Comparison of ENCODE assay signal across 9 mouse cellular contexts in the genomic region with DNA sequence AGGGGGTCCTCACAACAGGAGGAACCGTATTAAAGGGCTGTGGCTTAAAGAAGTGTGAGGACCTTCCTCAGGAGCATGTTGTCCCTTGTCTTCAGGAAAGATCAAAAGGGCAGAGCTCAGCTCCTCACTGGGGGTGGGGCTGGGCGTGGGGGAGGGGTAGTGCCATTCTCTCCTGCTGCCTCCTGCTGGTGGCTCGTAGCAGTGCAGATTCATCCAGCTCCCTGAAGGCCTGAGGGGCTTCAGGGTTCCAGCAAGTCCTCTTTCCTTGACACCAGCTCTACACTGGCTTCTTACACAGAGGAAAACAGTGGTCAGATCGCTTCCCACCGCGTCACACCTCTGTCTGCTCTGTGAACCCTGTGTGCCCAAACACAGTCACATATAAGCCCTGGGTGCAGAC. TPM values are rescaled to one million over a fixed set of nuclear protein-coding genes. Genes with fewer than 3 reads are reported as not detected.
DNase-seq lines count a peak whose midpoint lies in the region; ATAC-seq and TF ChIP-seq lines count a peak whose summit lies in the region.
"Had no signal": no experiment of that assay in that cellular context is flagged by ENCODE, and none has a peak within 500 bp of the region (broad histone marks: within the 10 kb centered on the region; RNA-seq: fewer than 3 reads in every experiment).

No protein-coding gene starts in this region.

- H3K79me2 ChIP-seq in heart, adult 2 months (replicated peaks; ENCODE audit: control insufficient read depth, insufficient read depth, low read length): no peaks in the 10 kb centered on the region

- no peak for TF ChIP-seq EP300 in heart, adult 2 months (IDR thresholded peaks at IDR 0.05; ENCODE audit: insufficient read depth, low read depth, low read length)

- no peak overlapping the region for H3K27ac ChIP-seq in heart, adult 2 months
- H3K27ac ChIP-seq in neural tube, embryonic 15.5 days (replicated peaks): no peak overlapping the region
- H3K27ac ChIP-seq in embryonic fibroblast, embryonic 13.5 days (ENCODE audit: insufficient read depth, low read length): no peak overlapping the region

- H3K9me3 ChIP-seq in neural tube, embryonic 15.5 days (replicated peaks): no peaks in the 10 kb centered on the region

- H3K4me2 ChIP-seq in neural tube, embryonic 15.5 days: no peak overlapping the region

- no peak overlapping the region for H3K9ac ChIP-seq in heart, adult 2 months (ENCODE audit: low read depth, low read length)
- H3K9ac ChIP-seq in neural tube, embryonic 15.5 days (replicated peaks): no peak overlapping the region

- peak in 1 of 2 experiments; percentile 34 for DNase-seq in heart, adult 2 months
- no peak for DNase-seq in heart, adult 9 months (ENCODE audit: low spot score in 2 of 2)
- DNase-seq in neural tube, embryonic 10.5 days (ENCODE audit: extremely low spot score, low spot score): peak; percentile 40
- DNase-seq in testis, postnatal 10 days (ENCODE audit: low spot score): peak; percentile 70
- no peak for DNase-seq in cerebellum, adult 9-11 months

- H3K36me3 ChIP-seq in heart, adult 2 months (ENCODE audit: control insufficient read depth, insufficient read depth, low read length): no peaks in the 10 kb centered on the region
- peaks cover 5% of the 10 kb centered on the region; the same call in 1 of the 2 replicates for H3K36me3 ChIP-seq in neural tube, embryonic 15.5 days

- TF ChIP-seq CTCF in heart, adult 2 months (IDR thresholded peaks at IDR 0.05): peak; percentile 78
- TF ChIP-seq CTCF in embryonic fibroblast, embryonic 13.5 days (IDR thresholded peaks at IDR 0.05; ENCODE audit: borderline replicate concordance, insufficient read depth, low read length): peak; percentile 64; the same call in 1 of the 2 replicates

- ATAC-seq in neural tube, embryonic 15.5 days (ENCODE audit: low FRiP score): no peak
- ATAC-seq in megakaryocyte-erythroid progenitor cell, adult 5-6 weeks (replicated peaks; ENCODE audit: low FRiP score, low TSS enrichment, poor library complexity, severe bottlenecking): no peak

- no peak for TF ChIP-seq POLR2A in heart, adult 2 months (IDR thresholded peaks at IDR 0.05; ENCODE audit: insufficient read depth, low read depth, low read length)
- TF ChIP-seq POLR2A in embryonic fibroblast, embryonic 13.5 days (IDR thresholded peaks at IDR 0.05; ENCODE audit: low read depth, low read length): no peak

- H3K4me1 ChIP-seq in heart, adult 2 months (ENCODE audit: control insufficient read depth, insufficient read depth, low read length): no peaks in the 10 kb centered on the region
- no peaks in the 10 kb centered on the region for H3K4me1 ChIP-seq in neural tube, embryonic 15.5 days
- no peaks in the 10 kb centered on the region for H3K4me1 ChIP-seq in embryonic fibroblast, embryonic 13.5 days (ENCODE audit: control insufficient read depth, insufficient read depth, low read length)

- intact Hi-C loops in heart, adult 2 months (cut with DNase I): no loop called here

- H3K4me3 ChIP-seq in heart, adult 2 months: no peak overlapping the region
- H3K4me3 ChIP-seq in neural tube, embryonic 15.5 days (replicated peaks): no peak overlapping the region
- H3K4me3 ChIP-seq in embryonic fibroblast, embryonic 13.5 days (ENCODE audit: insufficient read depth, low read length): no peak overlapping the region
- H3K4me3 ChIP-seq: myocyte had no signal

- WGBS in heart, adult 2 months: 55% methylated on average over 6 of the region's 6 CpGs
- WGBS in neural tube, embryonic 15.5 days: 33% methylated on average over 6 of the region's 6 CpGs

- H3K27me3 ChIP-seq in heart, adult 2 months (ENCODE audit: control insufficient read depth, insufficient read depth, low read length): no peaks in the 10 kb centered on the region
- no peaks in the 10 kb centered on the region for H3K27me3 ChIP-seq in neural tube, embryonic 15.5 days (replicated peaks)

RNA-seq across cellular contexts. Expression of a gene that starts 8.9 kb away (rescaled TPM):
- 10 to 100 TPM; 15.3 to 21.1 TPM for total RNA-seq in heart, adult 2 months (2021)
- 6.8 and 10.6 TPM in 2 replicates for polyA plus RNA-seq in heart, adult 2 months (2012; rRNA removed)
- 3.8 and 6.5 TPM in 2 replicates for polyA plus RNA-seq in neural tube, embryonic 15.5 days (2015; fragmentation: Nextera tagmentation; extraction: Ambion mirVana)
- polyA plus RNA-seq in embryonic fibroblast, embryonic 13.5 days (2011; ENCODE audit: insufficient read length, low read depth, missing spikeins): 4.9 and 5.0 TPM in 2 replicates
- 3.3 and 5.3 TPM in 2 replicates for total RNA-seq in megakaryocyte-erythroid progenitor cell, adult 5-6 weeks (2014; fragmentation: Nextera tagmentation)
- 2.2 and 2.5 TPM in 2 replicates for total RNA-seq in megakaryocyte-erythroid progenitor cell, adult 5-6 weeks (2017)

RNA-seq across cellular contexts. Expression of a gene that starts 18.6 kb away (rescaled TPM):
- total RNA-seq in heart, adult 2 months (2021): under 1 TPM; 0.21 to 0.41 TPM
- polyA plus RNA-seq in heart, adult 2 months (2012; rRNA removed): 0.53 and 0.61 TPM in 2 replicates
- 3.5 and 8.4 TPM in 2 replicates for polyA plus RNA-seq in neural tube, embryonic 15.5 days (2015; fragmentation: Nextera tagmentation; extraction: Ambion mirVana)
- polyA plus RNA-seq in embryonic fibroblast, embryonic 13.5 days (2011; ENCODE audit: insufficient read length, low read depth, missing spikeins): 34.8 and 40.9 TPM in 2 replicates
- total RNA-seq in megakaryocyte-erythroid progenitor cell, adult 5-6 weeks (2014; fragmentation: Nextera tagmentation): 20.8 and 23.9 TPM in 2 replicates
- 10.9 and 23.2 TPM in 2 replicates for total RNA-seq in megakaryocyte-erythroid progenitor cell, adult 5-6 weeks (2017)

RNA-seq across cellular contexts. Expression of a gene that starts 19.4 kb away (rescaled TPM):
- 1 to 10 TPM; 3.9 to 4.2 TPM for total RNA-seq in heart, adult 2 months (2021)
- 1.8 and 3.0 TPM in 2 replicates for polyA plus RNA-seq in heart, adult 2 months (2012; rRNA removed)
- polyA plus RNA-seq in neural tube, embryonic 15.5 days (2015; fragmentation: Nextera tagmentation; extraction: Ambion mirVana): 0.06 and 0.17 TPM in 2 replicates
- polyA plus RNA-seq in embryonic fibroblast, embryonic 13.5 days (2011; ENCODE audit: insufficient read length, low read depth, missing spikeins): 0.18 and 0.47 TPM in 2 replicates
- total RNA-seq in megakaryocyte-erythroid progenitor cell, adult 5-6 weeks (2014; fragmentation: Nextera tagmentation): 0.04 and 0.35 TPM in 2 replicates
- 0.33 TPM in 1 of 2 replicates, not detected in the other for total RNA-seq in megakaryocyte-erythroid progenitor cell, adult 5-6 weeks (2017)
- polyA plus RNA-seq: myocyte had no signal

RNA-seq across cellular contexts. Expression of a gene that starts 29.5 kb away (rescaled TPM):
- 10 to 100 TPM; 31.6 to 37.3 TPM for total RNA-seq in heart, adult 2 months (2021)
- polyA plus RNA-seq in heart, adult 2 months (2012; rRNA removed): 36.4 and 42.6 TPM in 2 replicates
- 22.3 and 25.7 TPM in 2 replicates for polyA plus RNA-seq in neural tube, embryonic 15.5 days (2015; fragmentation: Nextera tagmentation; extraction: Ambion mirVana)
- polyA plus RNA-seq in embryonic fibroblast, embryonic 13.5 days (2011; ENCODE audit: insufficient read length, low read depth, missing spikeins): 17.0 and 20.9 TPM in 2 replicates
- 36.1 and 43.8 TPM in 2 replicates for total RNA-seq in megakaryocyte-erythroid progenitor cell, adult 5-6 weeks (2014; fragmentation: Nextera tagmentation)
- 13.9 and 29.1 TPM in 2 replicates for total RNA-seq in megakaryocyte-erythroid progenitor cell, adult 5-6 weeks (2017)

RNA-seq across cellular contexts. Expression of a gene that starts 38.1 kb away (rescaled TPM):
- 10 to 100 TPM; 15.7 to 15.9 TPM for total RNA-seq in heart, adult 2 months (2021)
- polyA plus RNA-seq in heart, adult 2 months (2012; rRNA removed): 23.5 and 27.8 TPM in 2 replicates
- 50.9 and 51.9 TPM in 2 replicates for polyA plus RNA-seq in neural tube, embryonic 15.5 days (2015; fragmentation: Nextera tagmentation; extraction: Ambion mirVana)
- 16.6 and 20.0 TPM in 2 replicates for polyA plus RNA-seq in embryonic fibroblast, embryonic 13.5 days (2011; ENCODE audit: insufficient read length, low read depth, missing spikeins)
- 48.0 and 76.0 TPM in 2 replicates for total RNA-seq in megakaryocyte-erythroid progenitor cell, adult 5-6 weeks (2014; fragmentation: Nextera tagmentation)
- total RNA-seq in megakaryocyte-erythroid progenitor cell, adult 5-6 weeks (2017): 39.2 and 49.8 TPM in 2 replicates

Comparison
In these comparisons a context has a peak if more than half of its experiments do, and no peak if none do; other contexts are left out.
1. DNase-seq: peak in neural tube, embryonic 10.5 days (single experiment) and testis, postnatal 10 days (single experiment); none in heart, adult 9 months (0 of 2) and cerebellum, adult 9-11 months (single experiment).